Mouse (Mus musculus): Measurements from ENCODE around the gene Fcor. TPM values are rescaled to one million over a fixed set of nuclear protein-coding genes. Genes with fewer than 3 reads are reported as not detected.

Fcor gene
- polyA plus RNA-seq (2016; fragmentation: Nextera tagmentation; extraction: Ambion mirVana): 6.7 and 7.0 TPM in 2 replicates

DNA sequence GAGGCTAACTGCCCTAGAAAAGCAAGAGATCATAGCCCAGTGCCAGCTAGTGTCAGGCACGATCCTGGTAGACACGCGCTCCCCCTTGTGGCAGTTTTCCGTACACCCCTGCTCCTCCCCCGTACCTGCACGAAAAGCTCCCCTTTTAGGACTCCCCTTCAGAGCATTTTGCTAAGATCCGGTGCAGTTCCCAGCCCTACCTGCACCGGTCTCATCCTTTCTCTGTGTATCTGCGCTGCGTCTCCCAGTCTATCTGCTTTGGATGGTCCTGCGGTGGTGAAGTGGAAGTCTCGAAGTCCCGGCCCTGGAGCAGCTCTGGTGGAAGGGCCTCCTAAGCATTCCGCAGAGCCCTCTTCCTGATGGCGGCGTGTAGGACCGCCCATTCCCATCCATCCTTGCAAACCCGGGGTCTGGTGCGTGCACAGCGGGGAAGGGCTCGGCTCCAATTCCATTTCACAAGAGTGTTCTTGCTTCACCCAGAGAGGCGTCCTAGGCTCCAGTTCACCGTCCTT lies at the start of gene Fcor:
Gene Fcor (minus strand): TSS at position 383 of the 512 bp plus-strand sequence.
- H3K27ac ChIP-seq: peak within 1 kb of the TSS; percentile 62
- H3K4me3 ChIP-seq (replicated peaks): peak within 1 kb of the TSS; percentile 49
- peak; percentile 83 for ATAC-seq (ENCODE audit: low FRiP score)
- whole genome bisulfite sequencing: under 1% methylated on average over 23 of the region's 23 CpGs
- no peaks in the 10 kb centered on the region for H3K9me3 ChIP-seq
- peak within 1 kb of the TSS; percentile 62 for H3K4me2 ChIP-seq
- no peaks in the 10 kb centered on the region for H3K36me3 ChIP-seq (replicated peaks)
- peaks cover 10% of the 10 kb centered on the region for H3K4me1 ChIP-seq
- no peaks in the 10 kb centered on the region for H3K27me3 ChIP-seq
- H3K9ac ChIP-seq: peak within 1 kb of the TSS; percentile 59

DNA sequence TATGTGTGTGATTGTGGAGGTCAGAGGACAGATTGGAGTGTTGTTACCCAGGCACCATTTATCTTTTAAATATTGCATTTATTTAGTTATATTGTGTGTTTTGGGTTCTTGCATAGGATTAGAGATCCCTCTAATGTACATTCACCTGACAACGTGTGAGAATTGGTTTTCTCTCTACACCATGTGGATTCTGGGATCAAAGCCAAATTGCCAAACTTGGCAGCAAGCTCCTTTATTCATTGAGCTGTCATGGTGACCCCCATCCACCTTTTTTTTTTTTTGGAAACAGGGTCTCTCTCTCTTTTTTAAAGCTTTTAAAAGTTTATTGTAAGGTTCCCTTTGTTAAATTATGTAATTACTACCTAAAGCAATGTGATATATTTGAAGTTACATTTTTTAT lies 48.9 kb upstream of the Fcor start:
- 36% methylated on average over 1 of the region's 1 CpGs for WGBS
- H3K27me3 ChIP-seq: no peaks in the 10 kb centered on the region
- no peaks in the 10 kb centered on the region for H3K4me1 ChIP-seq
- H3K4me2 ChIP-seq: no peak overlapping the region
- no peak overlapping the region for H3K9ac ChIP-seq
- H3K36me3 ChIP-seq (replicated peaks): no peaks in the 10 kb centered on the region
- H3K27ac ChIP-seq: no peak overlapping the region
- no peak overlapping the region for H3K4me3 ChIP-seq (replicated peaks)
- ATAC-seq (ENCODE audit: low FRiP score): no peak
- no peaks in the 10 kb centered on the region for H3K9me3 ChIP-seq

DNA sequence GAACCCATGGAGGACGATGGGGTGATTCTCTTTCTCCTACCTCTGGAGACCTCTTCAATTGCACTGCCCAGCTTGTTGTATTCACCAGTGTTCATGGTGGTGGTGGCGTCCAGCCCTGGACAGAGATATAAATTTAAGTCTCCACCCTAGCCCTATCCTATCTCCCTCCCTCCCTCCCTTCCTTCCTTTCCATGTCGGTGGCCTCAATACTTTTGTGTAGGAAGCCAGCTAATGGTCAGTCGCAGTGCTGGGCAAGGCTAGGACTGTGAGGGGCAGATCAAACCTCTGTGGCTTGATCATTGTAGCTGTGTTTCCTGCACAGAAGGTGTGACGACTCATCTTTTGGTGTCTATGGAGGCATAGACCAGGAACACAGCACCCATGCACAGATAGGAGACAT lies 48.4 kb upstream of the Fcor start, which contains the start of gene Clec4g:
Gene Clec4g (minus strand): TSS at position 101 of the 400 bp plus-strand sequence.
- Histone ChIP-seq H3K4me3 (replicated peaks) (no peak within 1 kb of the TSS), H3K27me3 (no peaks in the 10 kb centered on the region), H3K4me2 (no peak within 1 kb of the TSS), H3K4me1 (no peaks in the 10 kb centered on the region), H3K36me3 (replicated peaks) (no peaks in the 10 kb centered on the region), H3K9me3 (no peaks in the 10 kb centered on the region), H3K9ac (no peak within 1 kb of the TSS), H3K27ac (no peak within 1 kb of the TSS)
- WGBS: 78% methylated on average over 5 of the region's 5 CpGs
- no peak for ATAC-seq (ENCODE audit: low FRiP score)

DNA sequence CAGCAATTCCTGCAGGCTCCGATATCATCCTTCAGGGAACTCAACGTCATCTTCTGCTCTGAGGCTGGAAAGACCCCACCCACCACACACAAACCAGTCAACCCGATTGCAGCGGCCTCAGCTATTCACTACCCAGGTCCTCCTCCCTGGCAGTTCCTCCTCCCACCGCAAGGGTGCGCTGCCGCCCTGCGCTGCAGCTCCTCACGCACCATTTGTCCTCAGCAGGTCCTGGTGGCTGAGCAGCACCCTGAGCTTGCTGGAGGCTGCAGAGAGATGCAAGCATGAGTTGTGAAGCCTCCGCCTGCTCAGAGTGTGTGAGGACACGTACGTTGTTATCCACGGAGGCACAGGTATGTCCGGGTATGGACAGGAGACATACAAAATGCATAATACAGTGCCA lies 46.4 kb upstream of the Fcor start:
- no peaks in the 10 kb centered on the region for H3K36me3 ChIP-seq (replicated peaks)
- no peaks in the 10 kb centered on the region for H3K4me1 ChIP-seq
- no peak overlapping the region for H3K4me2 ChIP-seq
- no peaks in the 10 kb centered on the region for H3K9me3 ChIP-seq
- no peak overlapping the region for H3K9ac ChIP-seq
- peak; percentile 33; the same call in 1 of the 2 replicates for ATAC-seq (ENCODE audit: low FRiP score)
- no peaks in the 10 kb centered on the region for H3K27me3 ChIP-seq
- WGBS: 17% methylated on average over 14 of the region's 14 CpGs
- no peak overlapping the region for H3K27ac ChIP-seq
- H3K4me3 ChIP-seq (replicated peaks): no peak overlapping the region

DNA sequence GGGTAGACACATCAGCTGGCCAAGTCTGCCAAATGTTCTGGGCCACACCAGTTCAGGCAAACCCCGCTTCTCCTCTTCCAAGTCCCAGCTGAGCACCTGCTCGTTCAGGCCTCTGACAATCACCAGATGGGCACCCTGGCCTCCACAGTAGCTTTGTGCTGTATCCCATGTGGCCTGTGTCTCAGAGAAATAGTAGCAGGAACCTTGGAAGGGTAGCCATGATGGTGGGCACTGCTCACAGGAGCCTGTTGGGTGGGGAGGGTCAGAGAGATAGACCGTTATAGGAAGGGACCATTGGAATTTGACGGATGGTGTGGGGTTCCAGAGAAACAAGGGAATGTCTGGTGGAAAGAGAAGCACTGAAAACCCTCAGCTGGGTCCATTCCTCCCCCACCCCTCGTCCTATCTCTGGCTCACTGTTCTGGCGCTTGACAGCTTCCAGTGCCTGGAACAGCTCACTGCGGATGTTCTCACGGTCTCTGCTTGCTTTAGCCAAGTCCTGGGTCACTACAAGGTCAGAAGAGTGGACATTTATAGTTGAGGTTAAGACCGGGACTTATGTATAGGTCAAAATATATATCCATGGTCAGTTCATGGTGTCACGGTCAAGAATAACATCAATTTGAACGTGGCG lies 45.3 kb upstream of the Fcor start:
- 88% methylated on average over 12 of the region's 12 CpGs for WGBS
- no peak overlapping the region for H3K9ac ChIP-seq
- H3K36me3 ChIP-seq (replicated peaks): no peaks in the 10 kb centered on the region
- no peak for ATAC-seq (ENCODE audit: low FRiP score)
- H3K9me3 ChIP-seq: no peaks in the 10 kb centered on the region
- no peak overlapping the region for H3K4me3 ChIP-seq (replicated peaks)
- H3K27me3 ChIP-seq: no peaks in the 10 kb centered on the region
- no peak overlapping the region for H3K27ac ChIP-seq
- H3K4me2 ChIP-seq: no peak overlapping the region
- H3K4me1 ChIP-seq: no peaks in the 10 kb centered on the region

DNA sequence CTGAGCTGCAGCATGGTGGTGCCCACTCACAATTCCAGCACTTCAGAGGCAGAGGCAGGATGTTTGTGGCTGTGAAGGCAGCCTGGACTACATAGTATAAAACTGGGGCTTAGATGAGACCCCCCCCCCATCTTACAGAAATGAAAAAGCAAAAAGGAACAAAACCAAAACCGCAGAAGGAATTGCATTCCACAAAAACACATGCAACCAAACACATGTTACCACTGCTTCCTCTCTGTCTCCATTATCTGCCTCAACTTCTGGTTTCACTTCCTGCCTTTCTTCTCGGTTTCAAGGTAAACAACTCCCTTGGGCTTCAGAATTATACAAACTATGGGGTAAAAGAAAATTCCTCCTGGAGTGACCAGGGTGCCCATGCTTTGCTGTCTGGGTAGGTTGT lies 39.5 kb upstream of the Fcor start:
- H3K9me3 ChIP-seq: no peaks in the 10 kb centered on the region
- H3K4me3 ChIP-seq (replicated peaks): no peak overlapping the region
- no peak overlapping the region for H3K27ac ChIP-seq
- ATAC-seq (ENCODE audit: low FRiP score): no peak
- 56% methylated on average over 2 of the region's 2 CpGs for WGBS
- H3K27me3 ChIP-seq: no peaks in the 10 kb centered on the region
- H3K4me1 ChIP-seq: no peaks in the 10 kb centered on the region
- no peaks in the 10 kb centered on the region for H3K36me3 ChIP-seq (replicated peaks)
- no peak overlapping the region for H3K9ac ChIP-seq
- H3K4me2 ChIP-seq: no peak overlapping the region

DNA sequence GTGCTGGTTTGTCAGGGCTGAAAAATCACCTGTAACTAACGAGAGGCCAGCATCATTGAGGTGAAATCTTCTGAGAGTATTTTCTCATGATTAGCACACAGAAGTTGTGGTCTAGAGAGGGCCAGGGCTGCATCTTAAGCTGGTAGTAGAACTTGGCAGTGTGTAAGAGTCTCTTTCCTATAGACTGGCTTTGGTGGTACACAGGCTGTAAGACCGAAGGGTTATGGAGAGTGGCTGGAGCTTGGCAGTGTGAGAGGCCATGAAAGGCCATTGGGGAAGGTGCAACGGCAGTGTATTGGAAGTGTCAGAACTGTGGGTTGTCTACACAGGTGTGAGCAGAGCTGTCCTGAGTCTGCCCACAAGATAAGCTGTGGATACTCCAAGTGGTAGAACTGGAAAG lies 38.1 kb upstream of the Fcor start:
- Histone ChIP-seq H3K4me3 (replicated peaks) (no peak overlapping the region), H3K9me3 (no peaks in the 10 kb centered on the region), H3K9ac (no peak overlapping the region), H3K4me1 (no peaks in the 10 kb centered on the region), H3K4me2 (no peak overlapping the region), H3K27ac (no peak overlapping the region), H3K27me3 (no peaks in the 10 kb centered on the region), H3K36me3 (replicated peaks) (no peaks in the 10 kb centered on the region)
- ATAC-seq (ENCODE audit: low FRiP score): no peak
- WGBS: 82% methylated on average over 3 of the region's 3 CpGs

DNA sequence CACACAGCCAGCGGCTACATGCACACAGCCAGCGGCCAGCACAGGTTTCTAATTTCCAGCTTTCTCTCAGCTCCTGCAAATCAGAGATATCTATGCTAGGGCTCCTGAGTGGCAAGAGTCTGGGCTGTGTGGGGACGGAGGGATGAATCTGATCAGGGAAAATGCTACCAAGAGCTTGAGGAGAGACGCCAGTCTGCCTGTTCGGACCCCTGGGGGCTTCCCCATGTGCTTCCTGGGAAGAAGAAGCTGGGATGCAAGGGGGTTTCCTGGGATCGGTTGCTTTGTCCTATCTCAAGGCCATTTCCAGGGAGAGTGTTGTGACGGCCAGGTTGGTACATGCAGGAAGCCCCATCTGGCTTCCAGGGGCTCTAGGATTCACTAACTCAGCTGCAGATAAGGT lies 35.4 kb upstream of the Fcor start:
- ATAC-seq (ENCODE audit: low FRiP score): no peak
- H3K27me3 ChIP-seq: no peaks in the 10 kb centered on the region
- H3K27ac ChIP-seq: no peak overlapping the region
- H3K9ac ChIP-seq: no peak overlapping the region
- no peaks in the 10 kb centered on the region for H3K9me3 ChIP-seq
- 76% methylated on average over 7 of the region's 7 CpGs for WGBS
- H3K4me3 ChIP-seq (replicated peaks): no peak overlapping the region
- no peak overlapping the region for H3K4me2 ChIP-seq
- no peaks in the 10 kb centered on the region for H3K36me3 ChIP-seq (replicated peaks)
- H3K4me1 ChIP-seq: no peaks in the 10 kb centered on the region

DNA sequence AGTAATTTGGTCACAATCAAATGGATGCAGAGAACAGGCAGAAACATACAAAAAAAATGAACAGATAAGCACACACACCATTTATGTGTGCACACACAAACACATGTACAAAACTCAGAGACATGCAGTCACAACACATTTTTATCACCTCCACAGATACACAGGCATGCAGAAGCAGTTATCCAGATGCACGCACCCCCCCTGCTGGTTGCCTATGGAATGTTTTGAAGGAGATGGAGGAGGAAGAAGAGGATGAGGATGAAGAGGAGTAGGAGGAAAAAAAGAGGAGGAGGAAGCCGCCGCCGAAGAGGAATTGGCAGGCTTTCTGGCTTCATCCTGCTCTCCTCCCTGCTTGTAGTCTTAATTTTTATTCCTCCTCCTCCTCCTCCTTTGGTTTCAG lies 33.5 kb upstream of the Fcor start:
- no peak for ATAC-seq (ENCODE audit: low FRiP score)

DNA sequence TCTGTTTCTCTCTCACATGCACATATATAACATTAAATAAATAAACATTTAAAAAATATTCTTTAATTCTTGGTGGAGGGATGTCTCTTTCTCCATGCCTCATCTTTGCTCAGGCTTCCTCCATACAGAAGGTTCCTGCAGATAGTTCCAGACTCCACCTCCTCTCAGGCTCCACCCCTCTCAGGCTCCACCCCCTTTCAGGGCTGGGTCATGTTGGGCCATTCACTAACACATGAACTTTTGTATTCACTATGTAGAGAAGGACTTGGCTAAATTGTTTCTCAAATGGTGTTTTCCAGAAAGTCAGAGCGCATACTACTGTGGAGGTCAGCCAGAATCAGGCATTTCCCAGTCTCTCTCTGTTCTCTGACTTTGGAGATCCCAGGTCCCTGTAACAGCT lies 29.3 kb upstream of the Fcor start:
- Histone ChIP-seq H3K9ac (no peak overlapping the region), H3K27ac (no peak overlapping the region), H3K4me2 (no peak overlapping the region), H3K27me3 (no peaks in the 10 kb centered on the region), H3K4me1 (no peaks in the 10 kb centered on the region), H3K9me3 (no peaks in the 10 kb centered on the region), H3K4me3 (replicated peaks) (no peak overlapping the region), H3K36me3 (replicated peaks) (no peaks in the 10 kb centered on the region)
- no peak for ATAC-seq (ENCODE audit: low FRiP score)
- 97% methylated on average over 1 of the region's 1 CpGs for WGBS

More for the DNA sequence above, 33.5 kb upstream of the Fcor start:
- H3K36me3 ChIP-seq (replicated peaks): no peaks in the 10 kb centered on the region
- no peak overlapping the region for H3K27ac ChIP-seq
- H3K4me1 ChIP-seq: no peaks in the 10 kb centered on the region
- 60% methylated on average over 4 of the region's 4 CpGs for WGBS
- no peak overlapping the region for H3K4me2 ChIP-seq
- H3K9me3 ChIP-seq: no peaks in the 10 kb centered on the region
- no peaks in the 10 kb centered on the region for H3K27me3 ChIP-seq
- no peak overlapping the region for H3K4me3 ChIP-seq (replicated peaks)
- H3K9ac ChIP-seq: no peak overlapping the region

DNA sequence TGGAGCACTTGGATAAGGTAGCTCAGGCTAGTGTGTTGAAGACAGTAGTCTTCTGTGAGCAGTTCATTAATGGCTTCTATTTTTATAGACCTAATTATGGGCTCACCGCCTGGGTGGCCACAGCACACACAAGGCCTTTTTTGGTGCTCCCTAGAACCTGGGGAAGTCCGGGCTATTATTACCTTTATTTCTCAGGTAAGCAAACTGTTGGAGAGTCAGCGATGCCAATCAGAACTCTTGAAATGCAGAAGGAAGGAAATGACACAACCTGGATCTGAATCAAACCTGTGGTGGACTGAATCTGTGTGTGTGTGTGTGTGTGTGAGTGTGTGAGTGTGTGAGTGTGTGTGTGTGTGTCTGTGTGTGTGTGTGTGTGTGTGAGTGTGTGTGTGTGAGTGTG lies 22.0 kb upstream of the Fcor start, which contains the start of gene Fcer2a:
Gene Fcer2a (minus strand): TSS at position 55 of the 400 bp plus-strand sequence.
- Histone ChIP-seq H3K27ac (no peak within 1 kb of the TSS), H3K36me3 (replicated peaks) (no peaks in the 10 kb centered on the region), H3K4me2 (no peak within 1 kb of the TSS), H3K9ac (no peak within 1 kb of the TSS), H3K9me3 (no peaks in the 10 kb centered on the region), H3K27me3 (no peaks in the 10 kb centered on the region), H3K4me1 (no peaks in the 10 kb centered on the region), H3K4me3 (replicated peaks) (no peak within 1 kb of the TSS)
- ATAC-seq (ENCODE audit: low FRiP score): no peak
- 82% methylated on average over 3 of the region's 3 CpGs for WGBS

DNA sequence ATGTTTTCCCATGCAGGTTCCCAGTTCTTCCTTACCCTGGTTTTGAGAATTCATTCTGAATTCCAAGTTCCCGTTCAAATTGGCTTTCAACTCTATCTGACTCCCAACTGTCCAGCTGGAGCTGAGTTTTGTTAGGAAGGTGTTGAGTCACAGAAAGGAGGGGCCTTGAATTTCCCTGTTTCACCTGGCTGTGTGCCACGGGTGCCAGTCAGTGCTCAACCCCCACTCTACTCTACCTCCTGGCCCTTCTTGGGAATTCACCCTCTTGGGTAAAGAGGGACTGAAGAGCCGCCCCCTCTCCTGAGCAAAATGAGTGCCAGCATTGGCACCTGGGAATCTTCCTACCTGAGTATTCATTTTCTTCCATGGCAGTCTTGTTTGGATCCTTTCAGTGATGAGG lies 18.6 kb upstream of the Fcor start:
- no peak overlapping the region for H3K9ac ChIP-seq
- whole genome bisulfite sequencing: 85% methylated on average over 3 of the region's 3 CpGs
- no peak overlapping the region for H3K4me2 ChIP-seq
- H3K27ac ChIP-seq: no peak overlapping the region
- ATAC-seq (ENCODE audit: low FRiP score): no peak
- H3K27me3 ChIP-seq: no peaks in the 10 kb centered on the region
- no peak overlapping the region for H3K4me3 ChIP-seq (replicated peaks)
- H3K36me3 ChIP-seq (replicated peaks): no peaks in the 10 kb centered on the region
- H3K9me3 ChIP-seq: no peaks in the 10 kb centered on the region
- no peaks in the 10 kb centered on the region for H3K4me1 ChIP-seq

DNA sequence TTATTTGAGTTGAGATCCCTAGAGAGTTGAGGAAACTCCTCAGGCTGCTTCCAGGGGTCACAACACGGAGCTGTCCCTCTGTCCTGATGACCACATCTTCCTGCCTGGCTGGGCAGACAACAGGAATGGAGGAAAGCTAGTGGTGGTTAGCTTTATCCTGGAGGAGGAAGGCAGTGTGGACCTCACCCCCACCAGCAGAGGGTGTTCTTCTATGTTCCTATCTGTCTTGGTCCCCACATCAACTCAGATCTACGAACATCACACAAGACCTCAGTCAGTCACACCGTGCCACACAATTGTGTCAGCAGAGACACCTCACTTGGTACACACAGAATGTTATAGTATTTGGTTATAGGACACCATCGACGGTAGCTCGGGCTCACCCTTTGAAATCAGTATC lies 15.4 kb upstream of the Fcor start:
- Histone ChIP-seq H3K4me2 (no peak overlapping the region), H3K4me1 (no peaks in the 10 kb centered on the region), H3K27me3 (no peaks in the 10 kb centered on the region), H3K27ac (no peak overlapping the region), H3K36me3 (replicated peaks) (peaks cover 5% of the 10 kb centered on the region; the same call in 1 of the 2 replicates), H3K9ac (no peak overlapping the region), H3K9me3 (no peaks in the 10 kb centered on the region), H3K4me3 (replicated peaks) (no peak overlapping the region)
- ATAC-seq (ENCODE audit: low FRiP score): no peak
- WGBS: 80% methylated on average over 6 of the region's 6 CpGs
